16 mouse cellular contexts compared by ENCODE assay signal in the genomic region with DNA sequence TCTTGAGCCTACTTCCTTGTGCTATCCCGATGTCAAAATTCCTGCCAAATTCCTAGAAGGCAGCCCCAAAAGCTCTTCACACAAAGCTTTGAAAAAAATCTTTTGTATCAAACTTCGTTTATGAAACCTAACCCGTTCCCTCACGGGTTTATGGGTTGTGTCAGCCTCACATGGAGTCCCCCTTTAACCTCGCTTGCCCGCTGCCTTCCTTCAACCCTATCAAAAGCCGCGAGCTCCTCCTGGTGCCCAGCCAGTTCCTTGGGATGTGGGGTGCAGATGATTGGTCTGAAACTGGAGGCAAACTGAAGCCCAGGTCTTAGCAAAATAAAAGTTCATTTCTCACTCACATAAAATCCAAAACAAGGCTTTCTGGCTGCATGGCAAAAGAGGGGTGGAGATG.
DNase-seq lines count a peak whose midpoint lies in the region; ATAC-seq and TF ChIP-seq lines count a peak whose summit lies in the region.
"Had no signal": no experiment of that assay in that cellular context is flagged by ENCODE, and none has a peak within 500 bp of the region (broad histone marks: within the 10 kb centered on the region; RNA-seq: fewer than 3 reads in every experiment).

No protein-coding gene starts in this region.

- ATAC-seq in heart, embryonic 11.5 days (replicated peaks; ENCODE audit: insufficient number of reproducible peaks, low FRiP score, low TSS enrichment), result no peak
- ATAC-seq in limb, embryonic 14.5 days (ENCODE audit: low FRiP score, low read depth), result peak; percentile 69; the same call in 1 of the 2 replicates
- ATAC-seq in lung, embryonic 16.5 days (ENCODE audit: low read depth), result peak; percentile 67; the same call in 1 of the 2 replicates
- ATAC-seq in megakaryocyte, adult 5-6 weeks (ENCODE audit: poor library complexity, severe bottlenecking), result no peak
- ATAC-seq: CD4-positive, CD25-positive, alpha-beta regulatory T cell, adult 4 months had no signal

- H3K36me3 ChIP-seq in heart, adult 2 months (ENCODE audit: control insufficient read depth, insufficient read depth, low read length), result no peaks in the 10 kb centered on the region
- H3K36me3 ChIP-seq in heart, embryonic 11.5 days (ENCODE audit: control insufficient read depth, insufficient read depth, low read length), result no peaks in the 10 kb centered on the region
- H3K36me3 ChIP-seq in limb, embryonic 14.5 days (ENCODE audit: control insufficient read depth, insufficient read depth, low read length), result no peaks in the 10 kb centered on the region
- H3K36me3 ChIP-seq in limb, embryonic 10.5 days, result no peaks in the 10 kb centered on the region
- no peaks in the 10 kb centered on the region for H3K36me3 ChIP-seq in lung, embryonic 16.5 days (ENCODE audit: control insufficient read depth, insufficient read depth, low read length)
- H3K36me3 ChIP-seq: heart, embryonic 12.5 days; hindbrain, embryonic 12.5 days; midbrain, embryonic 12.5 days had no signal

- TF ChIP-seq EP300 in heart, adult 2 months (IDR thresholded peaks at IDR 0.05; ENCODE audit: insufficient read depth, low read depth, low read length), result no peak

- no peaks in the 10 kb centered on the region for H3K27me3 ChIP-seq in heart, adult 2 months (ENCODE audit: control insufficient read depth, insufficient read depth, low read length)
- H3K27me3 ChIP-seq in heart, embryonic 11.5 days (ENCODE audit: control insufficient read depth, insufficient read depth, low read length), result no peaks in the 10 kb centered on the region
- H3K27me3 ChIP-seq in limb, embryonic 14.5 days (ENCODE audit: control insufficient read depth, insufficient read depth, low read length), result no peaks in the 10 kb centered on the region
- H3K27me3 ChIP-seq in limb, embryonic 10.5 days (ENCODE audit: low read depth, poor library complexity, severe bottlenecking), result no peaks in the 10 kb centered on the region
- no peaks in the 10 kb centered on the region for H3K27me3 ChIP-seq in lung, embryonic 16.5 days (ENCODE audit: control insufficient read depth, insufficient read depth, low read depth, low read length)
- H3K27me3 ChIP-seq: heart, embryonic 12.5 days; hindbrain, embryonic 12.5 days; midbrain, embryonic 12.5 days had no signal

- TF ChIP-seq POLR2A in heart, adult 2 months (IDR thresholded peaks at IDR 0.05; ENCODE audit: insufficient read depth, low read depth, low read length), result no peak
- TF ChIP-seq POLR2A in limb, embryonic 14.5 days (IDR thresholded peaks at IDR 0.05; ENCODE audit: borderline replicate concordance, extremely low read depth, insufficient read depth, insufficient read length), result no peak

- no peak overlapping the region for H3K4me2 ChIP-seq in heart, embryonic 11.5 days
- H3K4me2 ChIP-seq in limb, embryonic 14.5 days (replicated peaks; ENCODE audit: low read depth, low read length, severe bottlenecking), result no peak overlapping the region
- no peak overlapping the region for H3K4me2 ChIP-seq in lung, embryonic 16.5 days (ENCODE audit: low read depth, low read length)
- H3K4me2 ChIP-seq: heart, embryonic 12.5 days; hindbrain, embryonic 12.5 days; midbrain, embryonic 12.5 days had no signal

- TF ChIP-seq CTCF in heart, adult 2 months (IDR thresholded peaks at IDR 0.05), result 0 out of 2 replicates have a peak, but pooled peaks have one; percentile 14

- no peaks in the 10 kb centered on the region for H3K4me1 ChIP-seq in heart, adult 2 months (ENCODE audit: control insufficient read depth, insufficient read depth, low read length)
- H3K4me1 ChIP-seq in heart, embryonic 11.5 days (ENCODE audit: control insufficient read depth, insufficient read depth, low read length), result no peaks in the 10 kb centered on the region
- no peaks in the 10 kb centered on the region for H3K4me1 ChIP-seq in limb, embryonic 14.5 days (ENCODE audit: control insufficient read depth, insufficient read depth, low read length)
- H3K4me1 ChIP-seq in limb, embryonic 10.5 days, result 0 out of 2 replicates have a peak, but pooled peaks cover 3% of the 10 kb centered on the region
- H3K4me1 ChIP-seq in lung, embryonic 16.5 days (replicated peaks; ENCODE audit: control insufficient read depth, insufficient read depth, low read length), result no peaks in the 10 kb centered on the region

- H3K9me3 ChIP-seq in heart, embryonic 11.5 days (replicated peaks; ENCODE audit: control insufficient read depth, low read length), result no peaks in the 10 kb centered on the region
- H3K9me3 ChIP-seq in limb, embryonic 14.5 days (ENCODE audit: control insufficient read depth, low read length), result no peaks in the 10 kb centered on the region
- no peaks in the 10 kb centered on the region for H3K9me3 ChIP-seq in limb, embryonic 10.5 days (replicated peaks)
- no peaks in the 10 kb centered on the region for H3K9me3 ChIP-seq in lung, embryonic 16.5 days (ENCODE audit: control insufficient read depth, low read length)
- H3K9me3 ChIP-seq: heart, embryonic 12.5 days; hindbrain, embryonic 12.5 days; midbrain, embryonic 12.5 days had no signal

- WGBS in heart, adult 2 months, result 61% methylated on average over 8 of the region's 8 CpGs
- WGBS in heart, embryonic 11.5 days (ENCODE audit: insufficient replicate concordance), result 65% methylated on average over 8 of the region's 8 CpGs
- 57% methylated on average over 8 of the region's 8 CpGs for WGBS in limb, embryonic 14.5 days
- WGBS in limb, embryonic 10.5 days, result 81% methylated on average over 8 of the region's 8 CpGs
- WGBS in lung, embryonic 16.5 days, result 41% methylated on average over 8 of the region's 8 CpGs

- H3K4me3 ChIP-seq in heart, adult 2 months, result no peak overlapping the region
- H3K4me3 ChIP-seq in heart, embryonic 11.5 days (ENCODE audit: low read depth, low read length), result no peak overlapping the region
- no peak overlapping the region for H3K4me3 ChIP-seq in limb, embryonic 14.5 days (replicated peaks; ENCODE audit: low read length)
- no peak overlapping the region for H3K4me3 ChIP-seq in limb, embryonic 10.5 days
- no peak overlapping the region for H3K4me3 ChIP-seq in lung, embryonic 16.5 days (ENCODE audit: low read length)
- H3K4me3 ChIP-seq: erythroblast, embryonic 14.5 days; heart, embryonic 12.5 days; hindbrain, embryonic 12.5 days; midbrain, embryonic 12.5 days had no signal

- H3K9ac ChIP-seq in heart, adult 2 months (ENCODE audit: low read depth, low read length), result no peak overlapping the region
- H3K9ac ChIP-seq in heart, embryonic 11.5 days (ENCODE audit: low read depth, low read length), result no peak overlapping the region
- no peak overlapping the region for H3K9ac ChIP-seq in limb, embryonic 14.5 days (ENCODE audit: low read depth, low read length, severe bottlenecking)
- no peak overlapping the region for H3K9ac ChIP-seq in lung, embryonic 16.5 days (ENCODE audit: low read length)
- H3K9ac ChIP-seq: heart, embryonic 12.5 days; hindbrain, embryonic 12.5 days; liver, embryonic 14.5 days; midbrain, embryonic 12.5 days had no signal

- no peaks in the 10 kb centered on the region for H3K79me2 ChIP-seq in heart, adult 2 months (replicated peaks; ENCODE audit: control insufficient read depth, insufficient read depth, low read length)

- H3K27ac ChIP-seq in heart, adult 2 months, result no peak overlapping the region
- no peak overlapping the region for H3K27ac ChIP-seq in heart, embryonic 11.5 days (ENCODE audit: low read depth, low read length)
- H3K27ac ChIP-seq in limb, embryonic 14.5 days (replicated peaks; ENCODE audit: low read depth, low read length), result no peak overlapping the region
- H3K27ac ChIP-seq in limb, embryonic 10.5 days, result no peak overlapping the region
- no peak overlapping the region for H3K27ac ChIP-seq in lung, embryonic 16.5 days (ENCODE audit: low read length)
- H3K27ac ChIP-seq: hindbrain, embryonic 12.5 days; liver, embryonic 14.5 days; midbrain, embryonic 12.5 days had no signal

- no peak for DNase-seq in heart, adult 2 months
- DNase-seq in limb, embryonic 14.5 days (ENCODE audit: low spot score), result peak; percentile 15
- no peak for DNase-seq in limb, embryonic 10.5 days (ENCODE audit: low spot score)
- DNase-seq in Muller cell, postnatal 12 days (ENCODE audit: inconsistent ontology term), result peak; percentile 16
- no peak for DNase-seq in T-cell, adult 2 months (ENCODE audit: low spot score)
- DNase-seq: retina, postnatal 1 day; spleen, adult 18-20 months had no signal

- intact Hi-C loops in heart, adult 2 months (cut with DNase I), result loop anchor here (5.0 to 10.0 kb wide), 2 partner anchors 219 to 491 kb away; a partner anchor contains a TSS

Comparison
In these comparisons a context has a peak if more than half of its experiments do, and no peak if none do; other contexts are left out.
1. DNase-seq: peak in limb, embryonic 14.5 days (single experiment) and Muller cell, postnatal 12 days (single experiment); none in heart, adult 2 months (0 of 2), limb, embryonic 10.5 days (single experiment) and T-cell, adult 2 months (single experiment).
2. ATAC-seq: peak in limb, embryonic 14.5 days (single experiment) and lung, embryonic 16.5 days (single experiment); none in heart, embryonic 11.5 days (single experiment) and megakaryocyte, adult 5-6 weeks (single experiment).